Mouse (Mus musculus) G1E (cell line): ENCODE measurements at regions not wholly inside any gene's neighbourhood (a gene's known extent, or its start where the extent isn't known, plus 50 kb on each side); places are given as distances from the start of the nearest gene placed in this dataset.

Experiments
- CTCF ChIP-seq: IDR thresholded peaks from 2 replicates; pipeline ENCODE4 v1.5.1; 2012; ENCODE audit warnings: low read depth, low read length, inconsistent platforms, mixed read lengths
- GATA1 ChIP-seq: IDR thresholded peaks from 2 replicates; pipeline ENCODE4 v1.6.1; 2012; ENCODE audit warnings: borderline replicate concordance, low read length, inconsistent platforms, mixed read lengths
- GATA2 ChIP-seq: IDR thresholded peaks from 2 replicates; pipeline ENCODE4 v1.6.1; 2012; ENCODE audit warnings: low read depth, low read length, inconsistent platforms, borderline replicate concordance
- TAL1 ChIP-seq: conservative IDR thresholded peaks from 2 replicates; pipeline ENCODE4 v1.6.1; 2012; ENCODE audit warnings: low read depth, low read length, inconsistent platforms, mixed read lengths

GRCm38 (mm10) chr19:60015614-60016300, 72.3 kb upstream of the Rab11fip2 start:
- TF ChIP-seq CTCF: no peak
- no peak for TF ChIP-seq GATA2
- no peak for TF ChIP-seq GATA1
- TF ChIP-seq TAL1: no peak
